Mouse (Mus musculus): ENCODE data around the gene Olfr668.

DNA sequence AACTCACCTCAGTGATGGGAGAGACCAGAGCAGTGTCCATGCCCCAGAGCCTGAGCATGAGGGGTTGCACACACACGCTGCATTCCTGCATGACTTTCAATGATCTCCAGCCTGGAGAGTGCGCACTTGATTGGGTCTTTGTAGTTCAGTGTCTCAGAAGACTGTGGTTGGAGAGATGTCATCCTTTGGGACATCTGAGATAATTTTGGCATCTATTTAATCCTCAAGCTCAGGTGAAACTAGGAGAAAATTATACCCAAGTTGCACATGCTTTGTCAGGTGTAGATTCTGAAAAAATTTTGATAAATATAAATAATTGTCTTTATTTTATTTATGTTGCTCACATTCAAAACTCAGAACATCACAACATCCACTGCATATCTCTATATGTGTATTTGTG is 32.0 kb downstream of the Olfr668 start, which contains the start of gene Olfr666:
- TF ChIP-seq CTCF (IDR thresholded peaks at IDR 0.05) (no peak), EP300 (IDR thresholded peaks at IDR 0.05) (no peak)

All from lung, postnatal 0 days (tissue).